Mouse (Mus musculus): ENCODE results near the gene Tnfsf14. TPM values are rescaled to one million over a fixed set of nuclear protein-coding genes. Genes with fewer than 3 reads are reported as not detected.

Tnfsf14 gene
- total RNA-seq, 4 experiments from 2014 or later: not detected

Small RNA genes within 50 kb of the gene (microRNA-seq; reads per million reads assigned to microRNA genes)
- gene Mir6978: 0 reads per million in 2 experiments

Other genes with a start within 250 kb of the Tnfsf14 start
- not detected for gene Acer1, start 212.1 kb downstream of the Tnfsf14 start, total RNA-seq (2022)
- 10 to 100 TPM; 60.9 to 70.6 (median 66.6) TPM for gene Clpp, start 203.9 kb downstream of the Tnfsf14 start, total RNA-seq (2022)
- 10 to 100 TPM; 24.3 to 29.5 (median 25.4) TPM for gene Alkbh7, start 196.8 kb downstream of the Tnfsf14 start, total RNA-seq (2022)
- gene Pspn, start 194.2 kb downstream of the Tnfsf14 start, total RNA-seq (2022): under 1 TPM in 1 of 4 experiments, not detected in 3; 0.82 TPM
- gene Gtf2f1, start 182.9 kb downstream of the Tnfsf14 start, total RNA-seq (2022): 10 to 100 TPM; 57.0 to 64.0 (median 61.5) TPM
- under 1 TPM in 2 of 4 experiments, not detected in 2; 0.45 to 0.57 TPM for gene Gm17949, start 182.7 kb downstream of the Tnfsf14 start, total RNA-seq (2022)
- gene Khsrp, start 162.7 kb downstream of the Tnfsf14 start, total RNA-seq (2022): 100 to 1,000 TPM; 105 to 118 (median 111) TPM
- not detected for gene Slc25a41, start 152.5 kb downstream of the Tnfsf14 start, total RNA-seq (2022)
- 1 to 10 TPM in 2 of 4 experiments, under 1 TPM in 2; 0.70 to 2.1 (median 1.4) TPM for gene Crb3, start 135.1 kb downstream of the Tnfsf14 start, total RNA-seq (2022)
- 100 to 1,000 TPM; 352 to 366 (median 355) TPM for gene Slc25a23, start 134.3 kb downstream of the Tnfsf14 start, total RNA-seq (2022)
- 1 to 10 TPM; 1.1 to 4.4 (median 3.0) TPM for gene Dennd1c, start 115.7 kb downstream of the Tnfsf14 start, total RNA-seq (2022)
- 100 to 1,000 TPM; 500 to 601 (median 567) TPM for gene Tubb4a, start 106.4 kb downstream of the Tnfsf14 start, total RNA-seq (2022)
- 1 to 10 TPM in 3 of 4 experiments, under 1 TPM in 1; 0.49 to 1.3 (median 1.1) TPM for gene Tnfsf9, start 88.9 kb downstream of the Tnfsf14 start, total RNA-seq (2022)
- under 1 TPM in 1 of 4 experiments, not detected in 3; 0.55 TPM for gene Cd70, start 44.4 kb downstream of the Tnfsf14 start, total RNA-seq (2022)
- gene C3, start 34.0 kb upstream of the Tnfsf14 start, total RNA-seq (2022): 10 to 100 TPM in 2 of 4 experiments, 1 to 10 TPM in 2; 2.2 to 19.0 (median 8.9) TPM
- 10 to 100 TPM; 25.7 to 28.6 (median 28.3) TPM for gene Gpr108, start 54.3 kb upstream of the Tnfsf14 start, total RNA-seq (2022)
- gene Trip10, start 55.3 kb upstream of the Tnfsf14 start, total RNA-seq (2022): 10 to 100 TPM in 3 of 4 experiments, 1 to 10 TPM in 1; 8.1 to 12.3 (median 11.6) TPM
- gene Vav1, start 84.9 kb upstream of the Tnfsf14 start, total RNA-seq (2022): 10 to 100 TPM in 2 of 4 experiments, 1 to 10 TPM in 2; 3.3 to 17.4 (median 10.0) TPM
- 10 to 100 TPM in 2 of 4 experiments, 1 to 10 TPM in 2; 3.9 to 23.5 (median 10.2) TPM for gene Adgre1, start 164.5 kb upstream of the Tnfsf14 start, total RNA-seq (2022)

All from layer of hippocampus, adult 8-10 months (tissue).